Comparison of ENCODE assay signal across 25 mouse cellular contexts in the genomic region with DNA sequence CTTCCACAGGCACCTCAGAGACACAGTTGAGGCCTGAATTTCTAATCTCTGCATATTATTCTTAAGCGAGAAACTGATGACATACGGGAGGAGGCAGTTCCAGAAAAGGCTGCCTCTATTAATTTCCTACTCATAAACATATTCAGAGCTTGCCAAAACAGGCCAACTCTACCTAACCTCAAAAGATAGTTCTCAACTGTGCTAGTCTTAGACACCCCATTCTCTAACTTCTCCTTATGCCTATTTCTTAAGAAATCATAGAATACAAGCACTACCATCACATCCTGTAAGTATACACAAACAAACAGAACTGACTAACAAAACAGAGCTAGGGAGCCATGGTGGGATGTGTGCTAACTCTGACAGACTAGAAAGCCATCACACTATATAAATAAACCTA. TPM values are rescaled to one million over a fixed set of nuclear protein-coding genes. Genes with fewer than 3 reads are reported as not detected.
DNase-seq lines count a peak whose midpoint lies in the region; ATAC-seq and TF ChIP-seq lines count a peak whose summit lies in the region.
"Had no signal": no experiment of that assay in that cellular context is flagged by ENCODE, and none has a peak within 500 bp of the region (broad histone marks: within the 10 kb centered on the region; RNA-seq: fewer than 3 reads in every experiment).

No protein-coding gene starts in this region.

- H3K4me2 ChIP-seq in midbrain, embryonic 11.5 days: no peak overlapping the region
- H3K4me2 ChIP-seq in midbrain, embryonic 14.5 days (ENCODE audit: low read length): no peak overlapping the region
- H3K4me2 ChIP-seq in liver, postnatal 0 days (ENCODE audit: low read depth, low read length): 0 out of 2 replicates have a peak overlapping the region, but pooled peaks have one; percentile 0
- H3K4me2 ChIP-seq: embryonic facial prominence, embryonic 15.5 days; hindbrain, embryonic 12.5 days had no signal

- H3K9me3 ChIP-seq in midbrain, embryonic 11.5 days (ENCODE audit: control insufficient read depth, low read length): no peaks in the 10 kb centered on the region
- no peaks in the 10 kb centered on the region for H3K9me3 ChIP-seq in midbrain, embryonic 14.5 days (ENCODE audit: control insufficient read depth, low read length)
- H3K9me3 ChIP-seq in liver, postnatal 0 days (ENCODE audit: low read length): no peaks in the 10 kb centered on the region
- H3K9me3 ChIP-seq: embryonic facial prominence, embryonic 15.5 days; forebrain, embryonic 10.5 days; heart, embryonic 10.5 days; hindbrain, embryonic 12.5 days had no signal

- H3K4me1 ChIP-seq in midbrain, embryonic 11.5 days (ENCODE audit: control insufficient read depth, insufficient read depth, low read length): no peaks in the 10 kb centered on the region
- H3K4me1 ChIP-seq in midbrain, embryonic 14.5 days (ENCODE audit: control insufficient read depth, insufficient read depth, low read length): peaks cover 7% of the 10 kb centered on the region
- H3K4me1 ChIP-seq in liver, postnatal 0 days (ENCODE audit: insufficient read depth): peaks cover 19% of the 10 kb centered on the region

- no peak for ATAC-seq in CD4-positive, CD25-positive, alpha-beta regulatory T cell, adult 4 months
- ATAC-seq in midbrain, embryonic 11.5 days (ENCODE audit: low FRiP score): no peak
- ATAC-seq in midbrain, embryonic 14.5 days (ENCODE audit: low FRiP score, low TSS enrichment): no peak
- ATAC-seq in liver, postnatal 0 days: no peak
- ATAC-seq: forebrain, embryonic 14.5 days; hindbrain, embryonic 16.5 days had no signal

- no peaks in the 10 kb centered on the region for H3K36me3 ChIP-seq in midbrain, embryonic 11.5 days (ENCODE audit: control insufficient read depth, insufficient read depth, low read length)
- H3K36me3 ChIP-seq in midbrain, embryonic 14.5 days (ENCODE audit: control insufficient read depth, insufficient read depth, low read length): no peaks in the 10 kb centered on the region
- H3K36me3 ChIP-seq in liver, postnatal 0 days (replicated peaks; ENCODE audit: insufficient read depth, low read length): no peaks in the 10 kb centered on the region
- H3K36me3 ChIP-seq: embryonic facial prominence, embryonic 15.5 days; forebrain, embryonic 10.5 days; hindbrain, embryonic 12.5 days had no signal

- H3K27ac ChIP-seq in midbrain, embryonic 11.5 days (ENCODE audit: low read depth, low read length): no peak overlapping the region
- H3K27ac ChIP-seq in midbrain, embryonic 14.5 days (replicated peaks; ENCODE audit: low read depth, low read length): no peak overlapping the region
- no peak overlapping the region for H3K27ac ChIP-seq in liver, postnatal 0 days (ENCODE audit: low read depth)
- H3K27ac ChIP-seq: embryonic facial prominence, embryonic 15.5 days; forebrain, embryonic 10.5 days; heart, embryonic 10.5 days; hindbrain, embryonic 12.5 days had no signal

- WGBS in midbrain, embryonic 11.5 days: 86% methylated on average over 2 of the region's 2 CpGs
- WGBS in midbrain, embryonic 14.5 days: 76% methylated on average over 2 of the region's 2 CpGs
- 59% methylated on average over 2 of the region's 2 CpGs for WGBS in liver, postnatal 0 days (ENCODE audit: insufficient replicate concordance)

- TF ChIP-seq EP300 in liver, postnatal 0 days (IDR thresholded peaks at IDR 0.05; ENCODE audit: low read depth): no peak

- H3K27me3 ChIP-seq in midbrain, embryonic 11.5 days (ENCODE audit: control insufficient read depth, insufficient read depth, low read length): no peaks in the 10 kb centered on the region
- no peaks in the 10 kb centered on the region for H3K27me3 ChIP-seq in midbrain, embryonic 14.5 days (ENCODE audit: control insufficient read depth, insufficient read depth, low read length)
- no peaks in the 10 kb centered on the region for H3K27me3 ChIP-seq in liver, postnatal 0 days (ENCODE audit: insufficient read depth, low read length)
- H3K27me3 ChIP-seq: CH12.LX; embryonic facial prominence, embryonic 15.5 days; hindbrain, embryonic 12.5 days had no signal

- peak; percentile 14 for DNase-seq in CD4-positive, CD25-positive, alpha-beta regulatory T cell, adult 2 months (ENCODE audit: low read depth, low spot score)
- peak; percentile 19 for DNase-seq in midbrain, embryonic 11.5 days (ENCODE audit: low spot score, missing footprints)
- no peak for DNase-seq in midbrain, embryonic 14.5 days
- DNase-seq in liver, postnatal 0 days: no peak
- no peak for DNase-seq in ovary, postnatal 10 days (ENCODE audit: low spot score)
- no peak for DNase-seq in urinary bladder, postnatal 14 days (ENCODE audit: low spot score)
- DNase-seq: adrenal gland, adult 8-10 months; adrenal gland, postnatal 36 days; B cell, adult 2 months; cerebellum, adult 2 months; cerebellum, postnatal 14 days; embryo, embryonic 11 days; gastrocnemius, postnatal 36 days; heart, adult 18-20 months; heart, postnatal 10 days; heart, postnatal 4 days had no signal

- no peak for TF ChIP-seq CTCF in liver, postnatal 0 days (IDR thresholded peaks at IDR 0.05; ENCODE audit: low read depth)

- no peak overlapping the region for H3K9ac ChIP-seq in midbrain, embryonic 11.5 days (ENCODE audit: low read length)
- no peak overlapping the region for H3K9ac ChIP-seq in midbrain, embryonic 14.5 days (replicated peaks; ENCODE audit: low read length)
- H3K9ac ChIP-seq in liver, postnatal 0 days (replicated peaks): no peak overlapping the region
- H3K9ac ChIP-seq: embryonic facial prominence, embryonic 15.5 days; hindbrain, embryonic 12.5 days had no signal

- no peak overlapping the region for H3K4me3 ChIP-seq in midbrain, embryonic 11.5 days (ENCODE audit: low read depth, low read length)
- H3K4me3 ChIP-seq in midbrain, embryonic 14.5 days (replicated peaks; ENCODE audit: low read depth, low read length): no peak overlapping the region
- H3K4me3 ChIP-seq in liver, postnatal 0 days (ENCODE audit: low read depth, low read length): no peak overlapping the region
- H3K4me3 ChIP-seq: embryonic facial prominence, embryonic 15.5 days; erythroblast, embryonic 14.5 days; forebrain, embryonic 10.5 days; heart, embryonic 10.5 days; hindbrain, embryonic 12.5 days had no signal

RNA-seq across cellular contexts. Expression of a gene that starts 4.5 kb away (rescaled TPM):
- polyA plus RNA-seq in CD4-positive, CD25-positive, alpha-beta regulatory T cell, adult 4 months (2017; shearing (Covaris generic)): 10 to 100 TPM; 86.1 to 97.5 TPM
- polyA plus RNA-seq in midbrain, embryonic 11.5 days (2014; fragmentation: Nextera tagmentation; extraction: Ambion mirVana): 29.6 and 31.1 TPM in 2 replicates
- 23.7 and 24.7 TPM in 2 replicates for polyA plus RNA-seq in midbrain, embryonic 14.5 days (2014; fragmentation: Nextera tagmentation; extraction: Ambion mirVana)
- 35.6 and 36.3 TPM in 2 replicates for polyA plus RNA-seq in liver, postnatal 0 days (2015; fragmentation: Nextera tagmentation; extraction: Ambion mirVana)

RNA-seq across cellular contexts. Expression of a gene that starts 36.7 kb away (rescaled TPM):
- 10 to 100 TPM; 35.2 to 42.3 TPM for polyA plus RNA-seq in CD4-positive, CD25-positive, alpha-beta regulatory T cell, adult 4 months (2017; shearing (Covaris generic))
- polyA plus RNA-seq in midbrain, embryonic 11.5 days (2014; fragmentation: Nextera tagmentation; extraction: Ambion mirVana): 30.6 and 34.2 TPM in 2 replicates
- 30.5 and 31.7 TPM in 2 replicates for polyA plus RNA-seq in midbrain, embryonic 14.5 days (2014; fragmentation: Nextera tagmentation; extraction: Ambion mirVana)
- 58.9 and 61.6 TPM in 2 replicates for polyA plus RNA-seq in liver, postnatal 0 days (2015; fragmentation: Nextera tagmentation; extraction: Ambion mirVana)

Comparison
In these comparisons a context has a peak if more than half of its experiments do, and no peak if none do; other contexts are left out.
1. DNase-seq: peak in CD4-positive, CD25-positive, alpha-beta regulatory T cell, adult 2 months (single experiment) and midbrain, embryonic 11.5 days (single experiment); none in midbrain, embryonic 14.5 days (single experiment), liver, postnatal 0 days (single experiment), ovary, postnatal 10 days (single experiment) and urinary bladder, postnatal 14 days (single experiment).